Mouse (Mus musculus): Measurements from ENCODE around the gene Oas1a.
A peak's percentile ranks its signal among the peaks of the same experiment; 100 is the strongest.
"Not testable (repeated sequence)": the region's sequence is repeated elsewhere in the genome, so short reads cannot be mapped to it uniquely, and the experiment has no call there.

Oas1a gene

DNA sequence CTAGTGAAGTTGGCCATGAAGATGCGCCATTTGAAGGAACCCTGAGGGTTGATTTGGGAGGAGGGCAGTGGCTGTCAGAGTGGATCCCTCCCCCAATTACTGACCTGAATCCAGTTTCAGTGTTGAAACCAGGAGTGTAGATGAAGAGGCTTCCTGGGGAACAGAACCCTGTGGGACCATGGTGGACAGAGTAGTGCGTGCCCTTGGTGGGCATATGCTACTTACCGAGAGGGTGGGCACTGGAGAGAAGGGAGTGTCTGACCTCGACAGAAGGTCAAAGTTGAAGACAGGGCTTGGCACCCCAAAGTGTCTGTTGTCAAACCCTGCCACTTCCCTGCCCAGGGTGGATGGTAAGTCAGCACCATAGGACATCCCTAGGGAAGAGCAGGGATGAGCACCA, 13.5 kb downstream of the Oas1a start:
- DNase-seq (ENCODE audit: low spot score in 2 of 2) = not testable (repeated sequence)

- no peak for DNase-seq (ENCODE audit: low spot score in 2 of 2)
Measured at GRCm38 (mm10) chr5:120892243-120892660, 15.1 kb downstream of the Oas1a start.

DNA sequence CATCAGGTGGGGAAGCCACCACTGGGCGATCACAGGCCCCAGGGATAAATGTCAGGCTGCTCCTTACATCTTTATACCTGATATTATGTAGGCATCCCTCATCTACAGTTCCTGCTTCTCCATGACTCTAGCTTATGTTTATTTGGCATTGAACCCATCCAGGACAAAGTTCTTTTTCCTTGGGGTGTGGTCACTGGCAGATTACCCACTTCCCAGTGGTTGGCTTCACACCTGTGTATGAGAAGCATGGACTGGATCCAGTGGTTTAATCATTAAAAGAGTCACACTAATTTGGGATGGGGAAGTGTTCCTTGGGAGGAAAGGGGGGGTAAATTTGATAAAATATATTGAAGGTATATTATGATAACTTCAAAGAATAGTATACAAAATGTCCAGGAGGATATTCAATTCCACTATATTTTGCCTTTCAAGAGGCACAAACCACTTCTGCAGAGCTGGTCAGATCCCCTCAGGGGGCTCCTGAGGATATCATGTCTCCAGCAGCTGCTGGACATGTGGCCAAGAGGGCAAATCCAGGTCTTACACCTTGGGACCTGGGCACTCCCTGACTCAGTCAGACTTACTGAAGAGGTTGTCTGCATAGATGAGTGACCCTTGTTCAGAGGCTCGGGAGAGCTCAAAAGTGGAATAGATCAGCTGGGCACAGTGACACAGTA, 15.6 kb downstream of the Oas1a start:
- not testable (repeated sequence) for DNase-seq (ENCODE audit: low spot score in 2 of 2)

DNA sequence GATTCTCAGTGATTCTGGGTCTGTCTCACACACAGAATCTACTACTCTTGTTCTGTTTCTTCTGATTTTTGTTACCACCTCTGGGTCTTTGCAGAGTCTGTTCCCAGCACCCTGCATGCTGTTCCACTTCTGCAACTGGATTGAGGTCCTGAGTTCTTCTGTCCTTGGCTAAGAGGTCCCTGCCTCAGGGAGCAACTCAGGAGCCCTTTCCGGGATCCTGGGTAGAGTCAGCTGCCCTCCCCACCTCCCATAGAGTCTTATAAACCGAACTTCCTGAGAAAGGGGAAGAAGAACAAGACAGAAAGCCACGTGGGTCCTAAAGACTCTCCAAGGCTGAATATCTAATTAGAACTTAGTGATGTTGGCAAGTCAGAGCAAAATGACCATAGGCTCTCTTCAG, 16.3 kb downstream of the Oas1a start:
- DNase-seq (ENCODE audit: low spot score in 2 of 2) = no peak

DNA sequence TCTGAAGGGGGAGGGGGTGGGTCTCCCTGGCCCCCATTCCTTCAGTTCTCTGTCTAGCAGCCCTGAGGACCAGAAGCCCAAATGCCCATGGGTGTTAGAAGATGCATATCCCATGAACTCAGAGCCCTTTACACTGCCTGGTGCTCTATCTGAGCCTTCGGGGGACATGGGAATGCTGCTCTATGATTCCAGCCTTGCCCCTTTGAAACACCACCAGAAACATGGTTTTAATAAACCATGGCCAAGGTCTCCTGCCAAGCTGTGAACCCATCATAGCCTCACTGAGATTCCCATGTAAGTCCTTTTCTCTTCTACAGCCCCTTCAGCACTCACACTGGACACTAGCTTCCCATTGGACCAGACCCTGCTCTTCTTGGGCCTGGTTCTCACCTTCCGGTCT, 17.3 kb downstream of the Oas1a start:
- DNase-seq (ENCODE audit: low spot score in 2 of 2) = no peak

- DNase-seq (ENCODE audit: low spot score in 2 of 2) = not testable (repeated sequence)
Measured at GRCm38 (mm10) chr5:120888294-120888815, 19.0 kb downstream of the Oas1a start.

GRCm38 (mm10) chr5:120887831-120888230, 19.5 kb downstream of the Oas1a start:
- DNase-seq (ENCODE audit: low spot score in 2 of 2) = no peak

- DNase-seq (ENCODE audit: low spot score in 2 of 2) = not testable (repeated sequence)
Measured at GRCm38 (mm10) chr5:120887413-120887812, 19.9 kb downstream of the Oas1a start, which contains the start of gene Oas1g. Oas1g (minus strand) TSS chr5:120887613.

- not testable (repeated sequence) for DNase-seq (ENCODE audit: low spot score in 2 of 2)
Measured at GRCm38 (mm10) chr5:120881681-120882080, 25.6 kb downstream of the Oas1a start.

GRCm38 (mm10) chr5:120878803-120879202, 28.5 kb downstream of the Oas1a start:
- DNase-seq (ENCODE audit: low spot score in 2 of 2) = not testable (repeated sequence)

GRCm38 (mm10) chr5:120877407-120877806, 29.9 kb downstream of the Oas1a start:
- not testable (repeated sequence) for DNase-seq (ENCODE audit: low spot score in 2 of 2)

DNA sequence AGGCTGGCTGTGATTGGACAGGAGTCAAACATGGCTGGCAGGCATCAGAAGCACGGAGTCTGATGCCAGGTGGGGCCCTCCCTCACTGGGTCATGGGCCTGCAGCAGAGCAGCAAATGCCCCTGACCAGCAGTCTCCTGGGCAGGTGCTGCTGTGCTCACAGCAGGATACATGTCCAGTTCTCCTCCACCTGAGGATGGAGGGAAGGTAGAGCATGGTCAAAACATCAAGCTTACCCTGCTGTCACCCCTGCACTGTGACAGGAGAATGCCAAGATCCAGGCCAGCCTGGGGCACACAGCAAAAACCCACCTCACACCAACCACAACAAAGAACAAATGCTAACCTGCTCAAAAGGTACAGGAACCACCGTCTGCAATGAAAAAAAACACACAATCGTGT, 30.5 kb downstream of the Oas1a start:
- DNase-seq (ENCODE audit: low spot score in 2 of 2) = not testable (repeated sequence)

GRCm38 (mm10) chr5:120871469-120871868, 35.9 kb downstream of the Oas1a start:
- DNase-seq (ENCODE audit: low spot score in 2 of 2) = no peak

GRCm38 (mm10) chr5:120870782-120871181, 36.5 kb downstream of the Oas1a start:
- DNase-seq (ENCODE audit: low spot score in 2 of 2) = no peak

DNA sequence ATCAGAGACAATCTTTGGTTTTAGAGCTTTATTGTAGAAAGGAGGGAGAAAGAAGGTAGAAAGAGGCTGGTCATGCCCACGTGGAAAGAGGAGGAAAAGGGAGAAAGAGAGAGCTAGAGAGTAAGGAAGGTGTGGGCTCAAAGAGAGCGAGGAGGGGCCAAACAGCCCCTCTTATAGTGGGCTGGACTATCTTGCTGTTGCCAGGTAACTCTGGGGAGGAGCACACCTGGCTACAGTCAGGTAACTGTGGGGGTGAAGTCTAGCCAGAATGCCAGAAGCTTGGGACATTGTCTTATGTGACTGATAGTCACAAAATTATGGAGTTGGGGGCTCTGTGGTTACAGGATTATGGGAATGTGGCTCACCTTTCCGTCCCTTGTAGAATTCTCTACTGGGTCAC, 37.2 kb downstream of the Oas1a start:
- DNase-seq (ENCODE audit: low spot score in 2 of 2) = no peak

GRCm38 (mm10) chr5:120869436-120870015, 37.8 kb downstream of the Oas1a start:
- no peak for DNase-seq (ENCODE audit: low spot score in 2 of 2)

DNA sequence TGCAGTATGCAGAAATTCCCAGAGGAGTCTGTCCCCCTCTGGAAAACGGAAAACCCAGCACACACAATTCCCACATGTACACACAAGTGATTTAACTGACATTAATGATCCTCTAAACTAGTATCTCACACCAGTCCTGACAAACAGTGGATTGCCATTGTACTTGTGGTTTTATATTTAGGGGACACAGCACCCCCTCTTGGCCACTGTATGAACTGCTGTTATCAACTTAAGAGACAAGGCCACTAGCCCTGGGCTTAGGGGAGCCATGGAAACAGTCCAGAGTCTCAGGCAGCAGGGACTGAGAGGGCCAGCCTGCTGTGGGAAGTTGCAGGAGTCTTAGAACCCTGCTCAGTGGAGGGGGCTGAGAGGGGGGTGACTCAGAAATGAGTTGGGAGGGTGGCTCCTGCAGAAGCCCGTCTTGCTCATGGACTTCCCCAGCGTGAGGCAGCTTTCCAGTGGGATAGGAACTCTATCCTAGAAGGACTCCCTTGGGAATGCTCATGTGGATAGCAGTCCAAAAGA, 41.9 kb downstream of the Oas1a start:
- DNase-seq (ENCODE audit: low spot score in 2 of 2) = peak in 1 of 2 experiments; percentile 17

DNA sequence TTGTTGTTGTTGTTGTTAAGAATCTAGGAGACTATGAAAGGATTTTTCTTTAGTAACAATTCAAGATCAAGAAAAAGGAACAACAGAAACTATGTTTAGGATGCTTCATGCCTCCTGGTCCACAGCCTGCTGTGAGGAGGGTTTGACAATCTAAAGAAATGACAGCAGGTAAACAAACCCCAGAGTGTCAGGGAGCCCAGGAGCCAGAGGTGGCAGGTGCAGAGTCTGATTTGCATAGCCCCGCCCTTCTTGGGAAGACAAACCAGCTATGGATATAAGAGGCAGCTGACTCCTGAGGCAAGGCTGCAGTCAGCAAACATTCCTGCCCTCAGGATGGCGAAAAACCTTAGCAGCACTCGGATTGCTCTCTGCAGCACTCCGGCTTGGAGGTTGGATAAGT, 46.2 kb downstream of the Oas1a start, which contains the start of gene Oas1h:
Gene Oas1h, plus strand, starts transcription at position 301 of the 400 bp plus-strand sequence.
- DNase-seq (ENCODE audit: low spot score in 2 of 2) = no peak

GRCm38 (mm10) chr5:120859241-120859640, 48.1 kb downstream of the Oas1a start:
- no peak for DNase-seq (ENCODE audit: low spot score in 2 of 2)

DNA sequence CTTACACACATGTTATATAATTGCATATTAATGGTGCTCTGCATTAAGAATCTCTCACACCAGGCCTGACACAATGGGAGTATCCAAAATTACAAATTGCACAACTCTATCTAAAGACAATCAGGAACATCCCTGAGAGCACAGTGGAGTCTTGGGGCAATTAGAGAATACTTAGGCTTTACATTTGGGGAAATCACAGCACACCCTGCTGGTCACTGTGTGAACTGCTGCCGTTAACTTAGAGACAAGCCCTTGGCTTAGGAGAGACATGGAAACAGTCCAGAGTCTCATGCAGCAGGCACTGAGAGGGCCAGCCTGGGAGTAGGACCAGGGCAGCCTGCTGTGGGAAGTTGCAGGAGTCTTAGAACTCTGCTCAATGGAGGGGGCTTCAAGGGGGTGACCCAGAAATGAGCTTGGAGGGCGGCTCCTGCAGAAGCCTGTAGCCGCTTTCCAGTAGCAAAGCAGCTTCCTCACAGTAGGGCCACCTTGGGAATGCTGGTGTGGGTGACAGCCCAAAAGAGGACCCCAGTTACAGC, 57.7 kb downstream of the Oas1a start:
- peak in 1 of 2 experiments; percentile 11 for DNase-seq (ENCODE audit: low spot score in 2 of 2)

GRCm38 (mm10) chr5:120847067-120847466, 60.3 kb downstream of the Oas1a start, which contains the start of gene Oas1f:
Oas1f (plus strand) TSS chr5:120847367.
- DNase-seq (ENCODE audit: low spot score in 2 of 2) = no peak
